Mouse (Mus musculus): ENCODE results near the gene Ralgds. TPM values are rescaled to one million over a fixed set of nuclear protein-coding genes. Genes with fewer than 3 reads are reported as not detected.
A peak's percentile ranks its signal among the peaks of the same experiment; 100 is the strongest.

Gene Ralgds
- polyA plus RNA-seq, 1 experiment, result 36.6 TPM

GRCm38 (mm10) chr2:28495207-28495756, 17.6 kb upstream of the Ralgds start:
- Histone ChIP-seq H3K27me3 (ENCODE audit: control insufficient read depth, insufficient read depth, low read length) (no peaks in the 10 kb centered on the region), H3K4me1 (ENCODE audit: control insufficient read depth, insufficient read depth, insufficient read length) (no peaks in the 10 kb centered on the region; the same call in 1 of the 2 replicates), H3K4me3 (ENCODE audit: extremely low read depth, insufficient read depth, insufficient read length) (no peak overlapping the region), H3K36me3 (ENCODE audit: control insufficient read depth, insufficient read depth, low read length) (no peaks in the 10 kb centered on the region), H3K27ac (ENCODE audit: insufficient read depth, low read length) (no peak overlapping the region)
- TF ChIP-seq CTCF (IDR thresholded peaks at IDR 0.05; ENCODE audit: extremely low read depth, insufficient read depth, insufficient read length, insufficient replicate concordance) (no peak), POLR2A (IDR thresholded peaks at IDR 0.05; ENCODE audit: low read depth, low read length) (no peak)
- WGBS, result 69% methylated on average over 14 of the region's 14 CpGs
- peak in 1 of 2 experiments; percentile 23 for DNase-seq (ENCODE audit: low read depth in 1 of 2, low spot score in 2 of 2)

DNA sequence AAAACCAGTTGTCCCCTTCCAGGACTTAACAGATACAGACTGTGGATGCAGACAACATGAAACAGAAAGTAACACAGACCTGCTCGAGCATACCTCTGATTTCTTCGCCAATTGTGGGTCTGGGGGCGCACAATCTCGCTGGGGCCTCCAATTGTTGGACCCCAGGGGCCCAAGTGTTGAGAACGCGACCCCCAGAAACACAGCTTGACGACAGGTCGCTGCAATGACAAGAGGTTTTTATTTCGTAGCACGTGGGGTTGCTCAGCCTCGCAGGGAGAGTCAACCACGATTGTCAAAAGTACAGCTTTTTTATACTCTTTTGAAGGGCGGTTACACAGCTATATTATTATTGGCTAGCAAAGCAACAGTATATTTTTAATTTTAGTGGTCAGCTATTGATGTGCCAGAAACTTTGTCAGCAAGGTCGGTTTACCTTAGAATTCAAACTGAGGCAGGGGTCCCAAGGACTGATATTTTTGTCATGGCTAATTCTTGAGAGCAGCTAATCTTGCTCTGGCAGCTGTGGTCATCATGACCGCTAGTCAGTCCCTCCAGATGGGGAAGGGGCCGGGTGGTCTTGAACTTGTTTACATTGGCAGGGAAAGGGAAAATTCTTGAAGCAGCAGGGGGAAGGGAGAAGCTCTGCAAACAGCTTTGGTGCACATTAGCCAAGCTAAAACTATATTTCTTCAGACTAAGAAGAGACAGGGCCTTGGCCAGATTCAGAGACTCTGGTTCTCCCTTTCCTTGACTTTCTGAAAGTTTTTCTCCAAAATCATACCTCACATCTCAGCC, 16.9 kb upstream of the Ralgds start:
- Histone ChIP-seq H3K4me1 (ENCODE audit: control insufficient read depth, insufficient read depth, insufficient read length) (no peaks in the 10 kb centered on the region; the same call in 1 of the 2 replicates), H3K27ac (ENCODE audit: insufficient read depth, low read length) (no peak overlapping the region), H3K36me3 (ENCODE audit: control insufficient read depth, insufficient read depth, low read length) (no peaks in the 10 kb centered on the region), H3K27me3 (ENCODE audit: control insufficient read depth, insufficient read depth, low read length) (no peaks in the 10 kb centered on the region), H3K4me3 (ENCODE audit: extremely low read depth, insufficient read depth, insufficient read length) (no peak overlapping the region)
- 85% methylated on average over 16 of the region's 16 CpGs for WGBS
- DNase-seq (ENCODE audit: low read depth in 1 of 2, low spot score in 2 of 2), result no peak
- TF ChIP-seq POLR2A (IDR thresholded peaks at IDR 0.05; ENCODE audit: low read depth, low read length) (no peak), CTCF (IDR thresholded peaks at IDR 0.05; ENCODE audit: extremely low read depth, insufficient read depth, insufficient read length, insufficient replicate concordance) (no peak)

GRCm38 (mm10) chr2:28496671-28497070, 16.3 kb upstream of the Ralgds start, which contains the start of gene Gbgt1:
TSS of gene Gbgt1 (plus strand) at chr2:28496891.
- Histone ChIP-seq H3K4me3 (ENCODE audit: extremely low read depth, insufficient read depth, insufficient read length) (no peak within 1 kb of the TSS; the same call in 1 of the 2 replicates), H3K36me3 (ENCODE audit: control insufficient read depth, insufficient read depth, low read length) (no peaks in the 10 kb centered on the region), H3K27me3 (ENCODE audit: control insufficient read depth, insufficient read depth, low read length) (no peaks in the 10 kb centered on the region), H3K4me1 (ENCODE audit: control insufficient read depth, insufficient read depth, insufficient read length) (no peaks in the 10 kb centered on the region; the same call in 1 of the 2 replicates), H3K27ac (ENCODE audit: insufficient read depth, low read length) (no peak within 1 kb of the TSS)
- WGBS, result 87% methylated on average over 5 of the region's 5 CpGs
- no peak for DNase-seq (ENCODE audit: low read depth in 1 of 2, low spot score in 2 of 2)
- TF ChIP-seq POLR2A (IDR thresholded peaks at IDR 0.05; ENCODE audit: low read depth, low read length) (no peak), CTCF (IDR thresholded peaks at IDR 0.05; ENCODE audit: extremely low read depth, insufficient read depth, insufficient read length, insufficient replicate concordance) (no peak)

- no peak overlapping the region for H3K4me3 ChIP-seq (ENCODE audit: extremely low read depth, insufficient read depth, insufficient read length)
Observed at GRCm38 (mm10) chr2:28497561-28497960, 15.4 kb upstream of the Ralgds start.

DNA sequence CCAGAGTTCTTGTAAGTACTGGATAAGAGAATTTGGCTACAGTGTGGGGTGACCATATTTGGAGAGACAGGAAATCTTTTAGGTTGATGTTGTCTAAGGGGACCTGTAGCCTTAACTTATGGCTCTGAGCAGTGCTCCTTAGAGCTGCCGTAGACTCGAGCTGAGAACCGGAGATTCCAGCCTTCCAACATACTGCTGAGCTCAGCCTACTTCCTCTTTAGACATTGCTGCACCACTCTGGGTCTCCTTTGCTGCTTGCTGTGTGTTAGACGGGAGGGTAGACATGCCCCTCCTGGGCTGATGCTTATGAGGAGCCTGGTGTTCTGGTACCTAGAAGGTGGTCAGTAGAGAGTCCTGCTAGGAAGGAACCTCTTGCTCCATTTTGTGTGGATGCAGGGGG, 14.5 kb upstream of the Ralgds start:
- no peak for TF ChIP-seq CTCF (IDR thresholded peaks at IDR 0.05; ENCODE audit: extremely low read depth, insufficient read depth, insufficient read length, insufficient replicate concordance)
- no peak for TF ChIP-seq POLR2A (IDR thresholded peaks at IDR 0.05; ENCODE audit: low read depth, low read length)
- DNase-seq (ENCODE audit: low read depth in 1 of 2, low spot score in 2 of 2), result no peak
- no peaks in the 10 kb centered on the region for H3K36me3 ChIP-seq (ENCODE audit: control insufficient read depth, insufficient read depth, low read length)
- 37% methylated on average over 4 of the region's 4 CpGs for WGBS
- no peaks in the 10 kb centered on the region for H3K27me3 ChIP-seq (ENCODE audit: control insufficient read depth, insufficient read depth, low read length)
- H3K4me1 ChIP-seq (ENCODE audit: control insufficient read depth, insufficient read depth, insufficient read length), result no peaks in the 10 kb centered on the region; the same call in 1 of the 2 replicates
- H3K27ac ChIP-seq (ENCODE audit: insufficient read depth, low read length), result no peak overlapping the region
- H3K4me3 ChIP-seq (ENCODE audit: extremely low read depth, insufficient read depth, insufficient read length), result no peak overlapping the region

More at GRCm38 (mm10) chr2:28497561-28497960, 15.4 kb upstream of the Ralgds start:
- no peak overlapping the region for H3K27ac ChIP-seq (ENCODE audit: insufficient read depth, low read length)
- no peak for DNase-seq (ENCODE audit: low read depth in 1 of 2, low spot score in 2 of 2)
- H3K4me1 ChIP-seq (ENCODE audit: control insufficient read depth, insufficient read depth, insufficient read length), result no peaks in the 10 kb centered on the region; the same call in 1 of the 2 replicates
- TF ChIP-seq POLR2A (IDR thresholded peaks at IDR 0.05; ENCODE audit: low read depth, low read length) (no peak), CTCF (IDR thresholded peaks at IDR 0.05; ENCODE audit: extremely low read depth, insufficient read depth, insufficient read length, insufficient replicate concordance) (no peak)
- 84% methylated on average over 5 of the region's 5 CpGs for WGBS
- H3K36me3 ChIP-seq (ENCODE audit: control insufficient read depth, insufficient read depth, low read length), result no peaks in the 10 kb centered on the region
- H3K27me3 ChIP-seq (ENCODE audit: control insufficient read depth, insufficient read depth, low read length), result no peaks in the 10 kb centered on the region

DNA sequence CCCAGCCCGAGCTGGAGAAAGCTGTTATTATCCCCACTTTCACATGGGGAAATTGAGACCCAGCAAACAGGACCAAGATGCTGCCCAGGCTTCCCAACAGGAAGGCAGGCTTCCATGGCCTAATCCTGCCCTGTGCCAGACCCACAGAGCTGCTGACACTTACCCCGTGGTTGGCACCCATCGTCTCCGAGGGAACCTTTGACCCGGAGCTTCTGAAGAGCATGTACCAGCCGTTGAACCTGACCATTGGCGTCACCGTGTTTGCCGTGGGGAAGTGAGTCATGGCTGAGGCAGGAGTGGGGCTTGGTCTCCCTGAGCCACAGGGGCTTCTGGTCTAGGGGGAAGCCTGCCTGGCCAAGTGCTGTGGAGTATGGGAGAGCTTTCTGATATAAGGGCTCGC, 9.9 kb upstream of the Ralgds start:
- no peaks in the 10 kb centered on the region for H3K27me3 ChIP-seq (ENCODE audit: control insufficient read depth, insufficient read depth, low read length)
- H3K4me1 ChIP-seq (ENCODE audit: control insufficient read depth, insufficient read depth, insufficient read length), result no peaks in the 10 kb centered on the region
- H3K4me3 ChIP-seq (ENCODE audit: extremely low read depth, insufficient read depth, insufficient read length), result no peak overlapping the region
- H3K36me3 ChIP-seq (ENCODE audit: control insufficient read depth, insufficient read depth, low read length), result no peaks in the 10 kb centered on the region
- H3K27ac ChIP-seq (ENCODE audit: insufficient read depth, low read length), result no peak overlapping the region
- TF ChIP-seq POLR2A (IDR thresholded peaks at IDR 0.05; ENCODE audit: low read depth, low read length) (no peak), CTCF (IDR thresholded peaks at IDR 0.05; ENCODE audit: extremely low read depth, insufficient read depth, insufficient read length, insufficient replicate concordance) (no peak)
- no peak for DNase-seq (ENCODE audit: low read depth in 1 of 2, low spot score in 2 of 2)
- WGBS, result 70% methylated on average over 10 of the region's 10 CpGs

All from spleen, adult 2 months (tissue).